Mouse (Mus musculus) ZHBTc4 (cell line): Measurements from ENCODE around the gene Pde4a.
"Not testable (repeated sequence)": the region's sequence is repeated elsewhere in the genome, so short reads cannot be mapped to it uniquely, and the experiment has no call there.

ENCODE experiments used
- DNase-seq: peaks from one replicate; pipeline ENCODE4 v3.0.0-alpha.2; 2011; ENCODE audit warnings: low read depth, low spot score

Gene Pde4a

GRCm38 (mm10) chr9:21244428-21245112, 79.1 kb downstream of the Pde4a start:
- DNase-seq: peak; percentile 73

GRCm38 (mm10) chr9:21245113-21245487, 79.6 kb downstream of the Pde4a start:
- no peak for DNase-seq

GRCm38 (mm10) chr9:21246342-21246741, 80.8 kb downstream of the Pde4a start:
- no peak for DNase-seq

GRCm38 (mm10) chr9:21248326-21248725, 82.8 kb downstream of the Pde4a start, which contains the start of gene S1pr5:
Gene S1pr5, minus strand, starts transcription at chr9:21248443.
- peak; percentile 34 for DNase-seq

- peak; percentile 30 for DNase-seq
These were observed 84.4 kb downstream of the Pde4a start for GRCm38 (mm10) chr9:21249629-21250508.

GRCm38 (mm10) chr9:21250509-21250908, 85.0 kb downstream of the Pde4a start:
- DNase-seq: no peak

GRCm38 (mm10) chr9:21251116-21251735, 85.7 kb downstream of the Pde4a start:
- no peak for DNase-seq

GRCm38 (mm10) chr9:21254690-21255089, 89.2 kb downstream of the Pde4a start:
- DNase-seq: no peak

GRCm38 (mm10) chr9:21256349-21256748, 90.8 kb downstream of the Pde4a start:
- not testable (repeated sequence) for DNase-seq

- no peak for DNase-seq
These were observed 95.1 kb downstream of the Pde4a start for GRCm38 (mm10) chr9:21260491-21261040.

GRCm38 (mm10) chr9:21261831-21262230, 96.3 kb downstream of the Pde4a start:
- DNase-seq: peak; percentile 65
